Mouse (Mus musculus): ENCODE measurements around the gene 1700016C15Rik.

Gene 1700016C15Rik

DNA sequence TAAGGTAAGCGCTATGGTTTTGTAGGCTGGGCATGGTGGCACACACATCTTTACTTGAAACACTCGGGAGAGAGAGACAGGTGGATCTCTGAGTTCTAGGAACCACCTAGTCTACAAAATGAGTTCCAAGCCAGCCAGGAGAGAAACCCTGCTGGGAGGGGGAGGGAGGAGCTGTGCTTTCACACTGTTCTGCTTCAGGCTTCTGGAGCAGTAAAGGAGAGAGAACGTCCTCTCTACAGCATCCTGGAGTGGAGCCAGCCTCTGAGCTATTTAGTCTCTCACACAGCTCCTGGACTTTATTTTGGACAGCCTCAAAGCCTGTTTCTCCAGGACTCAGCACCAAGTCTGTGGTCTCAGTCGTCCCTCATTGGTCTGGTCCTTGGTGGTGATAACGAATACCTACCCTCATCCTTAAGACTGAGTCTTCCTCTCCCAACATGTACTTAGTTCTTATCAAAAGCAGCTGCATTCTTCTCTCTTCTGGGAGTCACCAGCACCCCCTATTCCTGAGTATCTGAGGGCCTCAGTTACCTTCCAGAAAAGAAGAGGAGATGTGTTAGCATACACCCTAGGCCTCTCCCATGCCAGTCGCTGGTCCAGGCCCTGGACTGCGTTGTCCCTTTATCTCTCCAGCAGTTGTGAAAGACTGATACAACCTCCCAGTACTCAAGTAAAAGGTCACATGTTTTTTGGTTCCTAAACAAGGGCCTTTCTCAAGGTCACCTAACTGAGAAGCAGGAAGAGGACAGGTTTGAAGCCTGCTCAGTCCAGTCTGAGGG is 12.4 kb upstream of the 1700016C15Rik start:
- no peak for DNase-seq (ENCODE audit: low read depth)

DNA sequence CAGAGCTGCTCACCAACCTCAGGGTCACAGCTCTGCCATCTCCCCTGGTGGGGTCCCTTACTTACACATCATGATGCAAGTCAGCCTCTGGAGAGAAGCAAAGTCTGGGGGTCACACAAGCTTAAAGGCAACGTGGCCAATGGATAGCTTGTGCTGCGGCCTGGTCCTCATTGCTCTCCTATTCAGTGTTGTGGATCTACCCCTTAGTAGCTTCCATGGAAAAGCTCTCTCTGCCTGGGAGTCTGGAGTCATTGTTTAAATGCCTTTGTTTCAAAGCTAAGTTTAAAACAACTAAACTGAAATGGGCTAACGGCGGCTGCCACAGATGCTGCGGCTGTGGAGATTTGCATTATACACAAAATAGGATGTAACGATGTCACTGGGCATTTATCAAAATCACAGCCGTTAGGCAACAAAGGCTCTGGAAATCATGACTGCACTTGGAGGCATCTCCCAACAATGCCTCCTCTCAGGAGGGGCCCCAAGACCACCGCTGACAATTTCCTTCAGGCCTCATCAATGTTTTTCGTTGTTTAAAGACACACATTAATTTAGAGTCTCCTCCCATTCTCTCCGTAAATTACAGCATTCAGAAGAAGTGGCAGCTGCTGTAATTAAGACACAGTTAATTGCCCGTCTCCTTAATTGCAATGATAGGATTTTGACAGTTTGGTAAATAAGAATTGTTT is 11.1 kb upstream of the 1700016C15Rik start:
- DNase-seq (ENCODE audit: low read depth) = no peak

DNA sequence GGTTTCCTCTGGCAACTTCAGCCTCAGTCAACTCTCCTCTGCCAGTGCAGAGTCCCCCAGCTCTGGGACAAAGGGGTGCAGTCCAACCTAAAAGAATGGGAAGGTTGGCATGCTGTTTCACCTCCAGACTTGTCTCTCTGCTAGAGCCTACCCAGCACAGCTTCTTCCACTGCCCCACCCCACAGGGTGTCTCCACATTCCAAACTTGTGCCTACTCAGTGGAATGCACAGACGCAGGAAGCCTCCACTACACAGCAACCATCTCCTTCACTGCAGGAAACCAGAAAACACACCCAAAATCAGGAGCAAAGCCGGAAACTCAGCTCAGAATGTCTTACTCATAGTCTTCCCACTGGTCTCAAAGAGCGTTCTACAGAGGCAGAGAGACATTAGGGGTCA is 10.6 kb upstream of the 1700016C15Rik start:
- no peak for DNase-seq (ENCODE audit: low read depth)

DNA sequence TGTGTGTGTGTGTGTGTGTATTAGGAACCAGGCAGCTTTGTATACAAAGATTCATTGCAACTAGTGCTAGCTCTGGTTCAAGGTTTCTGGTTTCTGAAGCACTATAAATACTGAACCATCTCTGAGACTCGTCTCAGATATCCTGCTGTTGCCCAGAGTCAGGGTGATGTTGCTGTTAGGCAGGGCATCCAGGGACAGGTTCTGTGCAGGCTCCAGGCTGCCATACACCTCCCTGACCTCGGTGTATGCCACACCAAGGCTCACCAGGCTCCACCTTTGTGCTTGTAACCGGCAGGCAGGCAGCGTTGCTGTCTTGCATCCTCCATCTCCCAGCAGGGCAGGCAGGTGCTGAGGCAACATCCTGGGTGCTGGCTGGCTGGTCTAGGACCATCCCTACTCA is 5.8 kb upstream of the 1700016C15Rik start:
- DNase-seq (ENCODE audit: low read depth) = no peak

DNA sequence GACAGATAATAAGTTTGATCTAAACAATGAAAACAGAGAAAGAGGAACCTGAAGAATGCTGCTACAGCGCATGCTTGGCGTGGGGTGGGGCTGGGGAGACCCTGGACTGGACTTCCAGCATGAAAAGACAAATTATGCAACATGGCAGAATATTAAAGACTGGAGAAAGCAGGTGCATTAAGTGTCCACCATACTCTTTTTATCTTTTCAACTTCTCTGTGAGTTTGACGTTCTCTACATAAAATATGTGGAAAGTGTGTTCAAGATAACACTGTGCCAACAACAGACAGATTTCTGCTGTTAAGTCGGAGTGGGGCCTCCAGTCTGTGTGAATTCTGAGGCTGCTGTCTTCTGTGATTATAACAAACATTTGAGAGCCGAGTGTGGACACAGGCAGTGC is 2.7 kb upstream of the 1700016C15Rik start:
- DNase-seq (ENCODE audit: low read depth) = no peak

DNA sequence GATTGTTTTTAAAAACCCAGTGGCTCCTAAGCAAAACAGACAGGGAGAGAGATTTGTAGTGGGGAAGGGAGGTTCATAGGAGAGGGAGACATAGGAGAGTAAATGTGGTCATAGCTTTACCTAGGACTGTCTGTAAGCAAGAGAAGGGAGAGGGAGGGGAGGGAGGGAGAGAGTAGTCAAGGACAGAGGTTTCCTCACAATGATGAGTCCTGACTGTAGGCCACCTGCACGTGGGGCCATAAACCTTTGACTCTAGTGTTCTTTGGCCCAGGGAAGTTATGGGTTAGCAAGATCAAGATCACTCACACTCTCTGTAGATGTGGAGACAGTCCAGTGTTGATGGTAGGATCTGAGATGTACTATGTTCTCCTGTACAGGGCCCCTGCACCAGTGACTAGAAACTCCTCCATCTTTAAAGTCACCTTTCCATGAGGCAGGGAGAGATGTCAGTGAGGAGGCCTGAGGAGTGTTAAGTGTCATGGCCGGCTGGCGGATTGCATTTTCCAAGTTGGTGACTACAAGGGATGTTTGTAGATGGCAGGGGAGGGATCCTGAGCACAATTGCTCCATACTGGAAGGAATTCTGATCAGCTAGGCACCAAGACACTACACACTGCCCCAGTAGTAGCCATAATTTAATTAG is 1.6 kb upstream of the 1700016C15Rik start:
- no peak for DNase-seq (ENCODE audit: low read depth)

DNA sequence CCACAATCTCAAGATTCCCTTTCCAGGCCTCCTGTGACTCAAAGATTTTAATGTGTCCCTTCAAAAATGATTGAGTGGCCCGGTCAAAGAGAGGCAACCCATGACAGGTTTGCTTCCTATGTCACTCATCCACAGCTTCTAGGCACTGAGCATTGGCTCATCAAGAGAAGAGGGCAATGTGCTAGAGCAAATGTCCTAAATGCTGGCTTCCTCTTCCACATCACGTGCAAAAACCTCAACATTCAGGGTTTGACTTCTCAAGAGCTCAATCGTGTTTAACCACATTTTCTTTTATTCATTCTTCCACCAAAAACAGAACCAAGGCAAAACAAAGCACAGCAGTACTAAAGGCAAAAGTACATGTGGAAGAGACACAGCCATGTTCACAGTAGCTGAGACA is 2.4 kb downstream of the 1700016C15Rik start:
- no peak for DNase-seq (ENCODE audit: low read depth)

DNA sequence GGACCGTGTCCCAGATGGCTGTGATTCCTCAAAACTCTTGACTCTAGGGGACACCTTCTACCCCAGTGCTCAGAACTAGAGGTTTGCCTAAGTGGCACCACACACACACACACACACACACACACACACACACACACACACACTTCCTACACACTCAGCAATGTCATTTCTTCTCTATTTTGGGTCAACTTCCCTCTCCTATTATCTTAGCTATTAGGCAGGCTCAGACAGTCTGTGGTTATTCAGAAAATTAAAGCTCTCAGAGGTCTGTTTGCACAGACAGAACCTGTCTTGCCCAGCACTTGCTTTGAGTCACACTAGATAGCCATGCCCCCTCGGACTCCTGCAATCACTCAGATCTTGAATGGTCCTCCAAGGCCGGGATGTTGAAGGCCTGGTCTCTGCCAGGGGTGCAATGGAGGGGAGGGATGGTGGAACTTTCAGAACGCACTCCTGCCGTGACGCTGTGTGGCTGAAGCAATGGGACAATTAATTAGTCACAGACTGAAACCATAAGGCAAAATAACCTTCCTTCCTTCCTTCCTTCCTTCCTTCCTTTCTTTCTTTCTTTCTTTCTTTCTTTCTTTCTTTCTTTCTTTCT is 8.0 kb downstream of the 1700016C15Rik start:
- DNase-seq (ENCODE audit: low read depth) = no peak

DNA sequence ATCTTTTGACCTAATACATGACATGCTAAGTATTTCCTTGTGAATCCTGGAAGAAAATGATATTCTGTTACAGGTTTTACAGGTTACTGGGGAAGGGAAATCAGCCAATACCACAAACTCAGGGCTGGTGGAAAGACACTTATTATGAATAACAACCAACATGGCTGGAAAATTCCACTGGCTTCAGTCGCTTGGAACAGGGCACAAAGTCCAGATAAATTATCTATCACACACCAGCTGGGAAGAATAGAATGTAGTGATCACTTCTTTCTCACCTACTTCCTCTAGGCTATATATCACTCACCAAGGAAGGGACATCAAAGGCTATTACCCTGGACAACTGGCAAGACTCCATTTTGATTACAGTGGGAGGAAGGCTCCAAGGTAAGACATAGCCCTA is 11.1 kb downstream of the 1700016C15Rik start:
- DNase-seq (ENCODE audit: low read depth) = no peak

DNA sequence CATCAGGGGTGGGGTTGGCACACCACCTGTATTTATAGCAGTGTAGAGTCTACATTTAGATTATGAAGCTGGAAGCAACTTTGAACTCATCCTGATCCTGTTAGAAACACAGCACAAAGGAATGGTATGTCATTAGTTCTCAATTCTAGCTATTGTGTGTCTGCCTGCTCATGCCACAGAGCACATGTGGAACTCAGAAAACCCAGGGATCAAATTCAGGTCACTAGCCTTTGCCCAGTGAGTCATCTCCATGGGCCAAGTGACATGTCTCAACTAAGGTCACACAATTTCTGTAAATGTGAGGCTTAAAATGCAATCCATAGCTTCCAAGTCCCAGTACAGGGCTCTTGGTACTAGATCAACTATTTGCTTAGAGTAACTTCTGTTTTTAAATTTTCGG is 12.5 kb downstream of the 1700016C15Rik start:
- no peak for DNase-seq (ENCODE audit: low read depth)

DNA sequence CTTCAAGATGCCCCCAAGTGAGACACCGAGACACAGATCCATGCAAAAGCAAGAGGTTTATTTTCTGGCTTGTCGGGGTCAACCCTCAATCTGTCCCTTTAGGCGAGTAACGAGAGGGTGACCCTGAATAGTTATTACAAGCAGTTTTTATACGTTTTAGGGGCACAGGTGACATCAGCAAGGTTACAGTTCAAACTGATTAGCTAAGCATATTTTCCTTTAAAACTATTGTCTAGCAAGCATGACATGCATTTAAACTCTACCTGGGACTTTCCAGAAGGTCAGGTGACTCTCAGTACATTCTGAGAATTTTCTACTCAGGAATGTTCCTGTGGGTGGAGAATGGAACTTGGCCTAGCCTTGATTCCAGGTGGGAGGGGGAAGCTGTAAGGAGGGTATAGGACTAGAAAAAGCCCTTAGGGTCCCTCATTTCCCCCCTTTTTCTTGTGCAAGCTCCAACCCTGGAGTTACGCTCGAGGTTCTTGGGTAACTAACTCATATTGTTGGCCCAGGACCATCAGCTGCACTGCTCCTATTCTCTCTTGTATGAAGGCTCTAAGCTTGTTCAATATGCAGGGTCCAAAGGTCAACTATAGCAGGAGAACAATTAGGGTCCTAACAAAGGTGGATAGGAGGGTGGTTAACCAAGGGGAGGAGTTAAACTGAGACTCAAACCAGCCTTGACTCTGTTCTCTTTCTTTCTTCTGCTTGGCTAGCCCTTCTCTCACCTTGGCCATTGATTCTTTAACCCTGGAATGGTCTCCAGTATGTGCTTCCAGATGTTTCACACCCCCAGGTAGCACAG is 15.1 kb downstream of the 1700016C15Rik start:
- no peak for DNase-seq (ENCODE audit: low read depth)

DNA sequence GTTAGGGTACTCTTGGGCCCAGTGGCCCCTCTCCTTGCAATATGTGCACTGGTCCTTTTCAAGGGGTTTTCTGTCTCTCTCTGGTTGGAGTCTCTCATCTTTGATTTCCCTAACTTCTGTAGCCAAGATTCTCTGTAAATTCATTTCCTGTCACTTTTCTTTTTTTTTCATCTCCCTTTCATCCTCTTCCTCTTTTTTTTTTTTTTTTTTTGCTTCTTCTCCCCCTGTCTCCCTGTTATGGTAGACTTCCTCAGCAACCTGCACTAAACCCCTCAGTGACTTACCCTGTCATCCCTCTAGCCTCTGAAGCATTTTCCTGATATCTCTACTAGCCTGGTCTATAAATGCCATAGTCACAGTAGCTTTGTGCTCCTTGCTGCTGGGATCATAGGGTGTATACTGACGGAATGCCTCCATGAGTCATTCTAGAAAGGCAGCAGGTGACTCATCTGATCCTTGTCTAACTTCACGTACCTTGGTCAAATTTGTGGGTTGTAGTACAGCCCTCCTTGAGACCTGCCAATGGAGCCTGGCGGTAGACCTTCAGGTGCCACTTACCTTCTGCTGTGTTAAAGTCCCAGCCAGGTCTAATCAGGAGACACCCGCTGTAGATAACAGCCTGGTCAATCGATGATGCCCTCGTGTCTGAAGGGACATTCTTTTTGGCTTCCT is 18.4 kb downstream of the 1700016C15Rik start:
- DNase-seq (ENCODE audit: low read depth) = no peak

DNA sequence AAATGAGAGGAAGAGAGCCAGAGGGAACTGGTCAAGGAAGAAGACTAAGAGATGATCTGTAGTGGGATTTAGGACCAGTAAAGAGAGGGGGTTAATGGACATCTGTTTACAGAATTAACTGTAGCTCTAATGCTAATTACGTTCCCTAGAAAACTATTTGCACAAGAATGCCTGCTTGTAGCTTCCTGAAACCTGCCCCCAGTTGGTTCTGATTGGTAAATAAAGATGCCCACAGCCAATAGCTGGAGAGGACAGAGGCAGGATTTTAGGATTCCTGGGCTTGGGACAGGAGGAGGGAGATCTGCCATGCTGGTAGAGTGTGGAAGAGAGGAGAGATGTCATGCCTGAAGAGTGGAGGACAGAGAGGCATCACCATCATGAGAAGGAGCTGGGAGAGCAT is 23.9 kb downstream of the 1700016C15Rik start:
- no peak for DNase-seq (ENCODE audit: low read depth)

DNA sequence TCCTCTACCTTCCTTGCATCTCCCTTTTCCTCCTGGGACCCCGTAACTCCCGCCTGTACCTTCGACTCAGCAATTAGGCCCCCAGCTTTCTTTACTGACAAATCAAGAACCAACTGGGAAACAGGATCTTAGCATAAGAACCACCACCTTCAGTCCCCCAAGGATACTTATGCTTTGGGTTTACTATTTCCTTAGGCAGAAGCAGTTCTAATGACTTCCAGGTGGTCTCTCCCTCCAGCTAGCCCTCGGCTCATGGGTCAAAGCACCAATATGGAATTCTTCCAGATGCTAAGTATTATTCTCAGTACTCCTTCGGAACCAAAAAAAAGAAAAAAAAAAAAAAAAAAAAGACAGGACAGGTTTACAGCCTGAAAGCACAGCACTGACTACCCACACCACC is 27.6 kb downstream of the 1700016C15Rik start:
- no peak for DNase-seq (ENCODE audit: low read depth)

DNA sequence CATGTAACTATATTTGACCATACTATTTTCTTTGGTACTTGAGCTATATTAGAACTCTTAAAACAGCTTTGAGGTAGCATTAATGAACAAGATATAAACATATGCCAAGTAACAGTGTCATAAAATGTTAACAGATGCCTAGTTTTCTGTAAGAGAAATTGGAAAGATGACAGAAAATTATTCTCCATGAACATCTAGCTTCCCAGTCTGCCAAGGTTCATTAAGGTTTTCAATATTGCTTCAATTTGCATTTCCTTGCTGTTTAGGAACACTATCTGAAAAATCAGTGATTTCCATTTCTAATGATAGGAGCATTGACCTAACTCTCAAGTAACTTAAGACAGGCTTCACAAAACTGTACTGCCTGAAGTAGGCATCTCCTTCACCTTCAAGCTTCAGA is 39.3 kb downstream of the 1700016C15Rik start:
- DNase-seq (ENCODE audit: low read depth) = no peak

DNA sequence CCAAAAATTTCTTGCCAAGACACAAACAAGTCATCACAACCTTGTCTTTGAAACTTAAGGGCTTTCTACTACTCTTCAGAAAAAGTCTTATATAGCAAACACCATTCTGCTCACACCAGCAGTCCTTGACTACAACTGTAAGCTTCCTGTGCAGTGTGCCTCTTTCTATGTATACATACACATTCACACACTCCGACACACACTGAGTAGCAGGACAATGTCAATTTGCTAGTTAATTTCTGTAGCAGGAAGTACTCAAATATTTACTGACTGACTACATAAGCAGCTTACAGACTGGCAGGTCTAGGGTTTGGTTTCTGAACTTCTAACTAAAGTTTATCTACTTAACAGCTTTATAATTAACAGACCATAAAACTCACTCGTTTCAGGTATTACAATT is 47.8 kb downstream of the 1700016C15Rik start:
- DNase-seq (ENCODE audit: low read depth) = no peak

DNA sequence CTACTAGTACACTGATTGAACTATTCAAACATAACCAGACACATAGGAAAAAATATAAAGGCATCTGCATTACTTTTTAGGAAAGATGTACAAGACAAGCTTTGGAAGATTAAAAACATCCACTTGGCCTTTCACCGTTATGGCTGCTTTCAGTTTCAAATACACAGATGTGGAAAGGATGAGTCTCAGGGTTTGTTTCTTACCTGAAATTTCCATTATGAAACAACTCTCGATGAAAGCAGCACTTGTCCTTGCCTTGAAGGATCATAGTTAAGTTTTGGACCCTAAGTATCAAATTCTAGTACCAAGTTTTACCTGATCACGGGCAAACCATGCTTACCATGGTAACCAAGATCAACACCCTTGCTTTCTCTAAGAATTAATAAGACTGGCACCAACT is 63.2 kb downstream of the 1700016C15Rik start:
- DNase-seq (ENCODE audit: low read depth) = no peak

DNA sequence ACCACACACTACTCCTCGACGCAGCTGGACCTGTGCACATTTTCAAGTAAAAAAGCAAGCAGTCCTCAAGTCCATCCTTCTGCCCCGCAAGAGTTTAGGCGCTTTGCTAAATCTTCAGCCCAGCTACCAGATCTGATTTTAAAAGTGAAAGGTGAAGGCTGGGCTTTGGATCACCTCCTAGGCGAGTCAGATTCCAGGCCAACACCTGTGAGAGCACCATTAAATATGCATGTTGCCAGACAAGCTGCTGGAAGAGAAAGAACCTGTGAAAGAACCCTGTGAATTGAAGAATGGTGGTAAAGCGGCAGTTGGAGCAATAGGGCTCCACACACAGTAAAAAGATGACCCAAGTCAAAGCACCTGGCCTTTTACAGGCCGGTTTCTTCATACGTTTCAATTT is 65.3 kb downstream of the 1700016C15Rik start:
- DNase-seq (ENCODE audit: low read depth) = no peak

DNA sequence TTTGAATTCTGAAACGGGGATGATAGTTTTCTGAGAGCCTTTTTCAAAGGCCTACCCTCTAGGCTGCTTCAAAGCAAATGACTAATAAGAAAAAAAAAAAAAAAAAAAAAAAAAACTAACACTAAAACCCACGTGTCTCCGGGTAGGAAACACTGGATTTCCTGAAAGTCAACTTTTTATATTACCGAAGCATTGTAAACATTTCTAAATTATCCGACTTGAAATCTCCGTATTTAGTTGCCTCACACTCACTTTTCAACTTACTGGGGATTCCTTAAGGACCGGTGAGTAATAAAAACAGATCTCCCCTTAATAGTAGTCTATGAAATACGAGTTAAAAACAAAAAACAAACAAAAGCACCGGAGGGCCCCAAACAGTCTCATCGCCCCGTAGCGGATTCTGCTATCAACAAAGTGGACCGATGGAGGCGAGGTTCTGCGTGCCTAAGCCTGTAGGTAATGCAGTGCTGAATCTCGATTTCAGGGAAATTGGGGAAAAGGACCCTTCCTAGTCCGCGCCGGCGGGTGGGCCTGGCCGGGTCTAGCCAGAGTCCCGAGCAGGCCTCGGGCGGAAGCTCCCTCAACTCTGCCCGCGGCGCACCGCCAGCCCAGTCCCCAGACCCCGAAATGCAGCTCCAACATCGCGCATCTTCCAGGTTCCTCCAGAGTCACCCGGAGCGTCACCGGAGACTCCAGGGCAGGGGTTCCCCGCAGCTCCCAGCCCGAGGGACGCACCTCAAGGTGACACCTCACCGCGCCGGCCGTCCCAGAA is 66.0 kb downstream of the 1700016C15Rik start:
- DNase-seq (ENCODE audit: low read depth) = no peak

DNA sequence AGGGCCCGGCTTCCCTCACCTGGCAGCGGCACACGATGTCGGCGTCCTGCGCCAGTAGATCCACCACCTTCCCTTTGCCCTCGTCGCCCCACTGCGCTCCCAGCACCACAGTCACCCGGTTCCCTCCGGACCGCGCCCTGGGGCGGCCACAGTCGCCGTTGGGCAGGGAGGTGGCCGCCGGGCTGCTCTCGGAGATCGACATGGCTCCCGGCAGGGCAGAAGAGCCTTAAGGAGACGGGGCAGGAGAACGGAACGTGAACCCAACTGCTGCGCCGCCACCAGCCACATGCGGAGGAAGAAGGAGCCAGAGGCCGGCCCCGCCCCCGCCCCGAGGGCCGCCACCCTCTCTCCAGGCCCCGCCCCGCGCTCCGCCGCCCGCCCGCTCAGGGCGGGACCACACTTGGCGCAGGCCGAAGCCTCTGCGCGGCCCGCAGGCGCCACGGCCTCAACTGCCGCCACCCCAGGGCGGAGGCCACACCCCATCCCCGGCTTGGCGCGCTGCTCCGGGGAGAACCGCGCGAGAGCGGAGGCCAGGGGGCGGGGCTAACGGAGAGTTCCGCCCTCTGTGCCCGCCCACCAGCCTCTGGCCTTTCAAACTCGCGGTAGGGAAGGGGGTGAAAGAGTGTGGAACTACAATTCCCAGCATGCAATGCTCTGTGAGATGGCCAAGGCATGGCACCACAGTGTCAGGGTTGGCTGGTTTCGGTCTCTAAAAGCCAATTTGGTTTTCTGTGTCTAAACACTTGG is 66.8 kb downstream of the 1700016C15Rik start, which contains the start of gene Adss:
Gene Adss (minus strand): TSS at position 319 of the 747 bp plus-strand sequence.
- peak; percentile 95 for DNase-seq (ENCODE audit: low read depth)

All from c-Kit-positive CD71-negative TER-119-negative erythroid progenitor cells, embryonic 14.5 days (primary cell).